In the genomic region with DNA sequence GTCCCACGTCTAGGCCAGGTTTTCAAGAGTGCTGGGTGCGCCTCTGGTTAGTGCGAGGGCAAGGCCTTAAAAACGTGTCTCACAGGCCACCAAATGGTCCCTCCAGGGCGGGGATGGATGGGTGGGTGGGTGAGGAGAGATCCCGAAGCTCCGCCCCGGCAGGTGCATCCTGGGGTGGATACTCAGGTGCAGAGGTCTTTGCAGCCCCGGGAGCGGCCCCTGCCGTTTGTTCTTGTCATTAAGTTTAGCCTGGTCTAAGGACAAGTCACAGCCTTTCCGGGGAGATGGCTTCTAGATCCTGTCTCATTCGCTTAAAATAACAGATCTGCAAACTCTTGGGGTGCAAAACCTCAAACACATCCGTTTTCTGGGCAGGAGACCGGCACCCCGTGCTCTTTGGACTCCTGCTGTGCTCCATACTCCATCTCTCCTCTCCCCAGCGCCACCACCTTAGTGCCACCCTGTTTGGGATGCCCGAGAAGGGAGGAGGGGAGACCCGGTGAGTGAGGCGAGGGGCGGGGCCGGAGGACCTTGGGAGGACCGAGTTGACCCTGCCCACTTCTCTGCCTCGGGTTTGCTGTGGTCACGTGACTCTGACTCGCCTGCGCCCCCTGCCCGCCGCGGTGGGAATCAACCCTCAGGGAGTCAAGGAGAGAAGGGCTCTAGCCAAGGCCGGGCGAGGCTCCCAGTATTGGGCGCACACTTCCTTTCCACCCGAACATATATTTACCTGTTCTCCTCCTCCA, we compare ENCODE assay signal across 8 mouse cellular contexts. TPM values are rescaled to one million over a fixed set of nuclear protein-coding genes. Genes with fewer than 3 reads are reported as not detected.
DNase-seq lines count a peak whose midpoint lies in the region; ATAC-seq lines count a peak whose summit lies in the region.

No protein-coding gene starts in this region.

- no peaks in the 10 kb centered on the region for H3K9me3 ChIP-seq in lung, embryonic 15.5 days

- no peak overlapping the region for H3K9ac ChIP-seq in lung, embryonic 15.5 days

- peak overlapping the region; percentile 43 for H3K4me2 ChIP-seq in lung, embryonic 15.5 days

- ATAC-seq in lung, embryonic 15.5 days (ENCODE audit: borderline replicate concordance, extremely low read depth, low FRiP score, low TSS enrichment) = peak; percentile 47; the same call in 1 of the 2 replicates

- H3K4me3 ChIP-seq in lung, embryonic 15.5 days = no peak overlapping the region

- 5% methylated on average over 30 of the region's 34 CpGs for WGBS in lung, embryonic 15.5 days

- H3K27ac ChIP-seq in lung, embryonic 15.5 days = no peak overlapping the region

- H3K36me3 ChIP-seq in lung, embryonic 15.5 days = no peaks in the 10 kb centered on the region

- H3K27me3 ChIP-seq in lung, embryonic 15.5 days = peaks cover 97% of the 10 kb centered on the region

- DNase-seq in right cerebral cortex, postnatal 4 days = peak; percentile 70
- no peak for DNase-seq in right cerebral cortex, postnatal 25 days
- DNase-seq in embryo, embryonic 10 days (ENCODE audit: low spot score) = peak; percentile 94
- peak; percentile 35 to 55 for DNase-seq in heart, adult 9 months (ENCODE audit: low spot score in 2 of 2)
- peak; percentile 56 to 81 for DNase-seq in kidney, adult 8-10 months
- DNase-seq in skeletal muscle tissue, adult 2 months (ENCODE audit: low read depth, low spot score) = peak; percentile 27
- peak; percentile 84 for DNase-seq in yolk sac, embryonic 10.5 days (ENCODE audit: low spot score)

- peaks cover 16% of the 10 kb centered on the region for H3K4me1 ChIP-seq in lung, embryonic 15.5 days

RNA-seq across cellular contexts. Expression of gene Gbx2, which starts 9.2 kb away (rescaled TPM):
- 0.16 TPM in 1 of 2 replicates, not detected in the other for polyA plus RNA-seq in lung, embryonic 15.5 days (2015; fragmentation: Nextera tagmentation; extraction: Ambion mirVana)
